In the genomic region with DNA sequence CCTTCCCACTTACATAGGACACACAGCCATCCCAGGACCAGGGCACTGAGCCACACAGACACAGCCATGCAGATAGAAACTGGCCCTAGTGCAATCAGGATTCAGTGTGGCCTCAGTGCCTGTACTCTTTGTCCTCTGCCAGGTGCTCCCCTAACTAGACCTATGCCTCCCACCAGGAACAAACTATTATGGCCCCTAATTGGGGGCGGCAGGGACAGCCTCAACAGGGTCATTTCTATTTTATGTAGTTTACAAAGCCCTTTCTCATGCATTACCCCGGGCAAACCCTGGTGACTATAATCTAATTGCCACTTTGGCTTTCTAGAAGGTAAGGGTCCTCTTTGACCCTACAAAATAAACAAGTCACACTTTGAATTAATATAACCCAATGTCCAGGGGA, we compare ENCODE assay signal across 26 mouse cellular contexts.
DNase-seq lines count a peak whose midpoint lies in the region; ATAC-seq lines count a peak whose summit lies in the region.
"Had no signal": no experiment of that assay in that cellular context is flagged by ENCODE, and none has a peak within 500 bp of the region (broad histone marks: within the 10 kb centered on the region; RNA-seq: fewer than 3 reads in every experiment).

No protein-coding gene starts in this region.

- peaks cover 20% of the 10 kb centered on the region for H3K27me3 ChIP-seq in hindbrain, embryonic 10.5 days (ENCODE audit: insufficient read depth, poor library complexity, severe bottlenecking)
- H3K27me3 ChIP-seq in hindbrain, embryonic 14.5 days (ENCODE audit: control insufficient read depth, insufficient read depth, low read length) = no peaks in the 10 kb centered on the region; the same call in 1 of the 2 replicates
- peaks cover 42% of the 10 kb centered on the region for H3K27me3 ChIP-seq in embryonic facial prominence, embryonic 10.5 days (replicated peaks; ENCODE audit: low read depth, poor library complexity, severe bottlenecking)
- H3K27me3 ChIP-seq in embryonic facial prominence, embryonic 12.5 days = no peaks in the 10 kb centered on the region
- H3K27me3 ChIP-seq in limb, embryonic 11.5 days (ENCODE audit: control insufficient read depth, insufficient read depth, low read length) = no peaks in the 10 kb centered on the region
- H3K27me3 ChIP-seq: embryonic facial prominence, embryonic 15.5 days had no signal

- no peaks in the 10 kb centered on the region for H3K36me3 ChIP-seq in hindbrain, embryonic 10.5 days
- no peaks in the 10 kb centered on the region for H3K36me3 ChIP-seq in hindbrain, embryonic 14.5 days (replicated peaks; ENCODE audit: control insufficient read depth, insufficient read depth)
- H3K36me3 ChIP-seq in embryonic facial prominence, embryonic 10.5 days (replicated peaks) = no peaks in the 10 kb centered on the region
- no peaks in the 10 kb centered on the region for H3K36me3 ChIP-seq in embryonic facial prominence, embryonic 12.5 days
- no peaks in the 10 kb centered on the region for H3K36me3 ChIP-seq in limb, embryonic 11.5 days (ENCODE audit: control insufficient read depth, insufficient read depth, low read length)
- H3K36me3 ChIP-seq: embryonic facial prominence, embryonic 15.5 days; heart, embryonic 10.5 days; liver, embryonic 13.5 days had no signal

- H3K4me2 ChIP-seq in hindbrain, embryonic 14.5 days (replicated peaks) = no peak overlapping the region
- H3K4me2 ChIP-seq in embryonic facial prominence, embryonic 12.5 days (replicated peaks) = no peak overlapping the region
- H3K4me2 ChIP-seq in limb, embryonic 11.5 days (ENCODE audit: low read depth, severe bottlenecking) = 0 out of 2 replicates have a peak overlapping the region, but pooled peaks have one; percentile 12
- H3K4me2 ChIP-seq: embryonic facial prominence, embryonic 15.5 days; liver, embryonic 13.5 days had no signal

- WGBS in hindbrain, embryonic 10.5 days = 42% methylated on average over 2 of the region's 2 CpGs
- WGBS in hindbrain, embryonic 14.5 days = 35% methylated on average over 2 of the region's 2 CpGs
- 16% methylated on average over 2 of the region's 2 CpGs for WGBS in embryonic facial prominence, embryonic 10.5 days
- 33% methylated on average over 2 of the region's 2 CpGs for WGBS in embryonic facial prominence, embryonic 12.5 days
- 9% methylated on average over 2 of the region's 2 CpGs for WGBS in limb, embryonic 11.5 days

- ATAC-seq in hindbrain, embryonic 14.5 days (ENCODE audit: low FRiP score) = no peak
- no peak for ATAC-seq in embryonic facial prominence, embryonic 12.5 days (ENCODE audit: insufficient number of reproducible peaks, insufficient read depth, low FRiP score, low TSS enrichment)
- ATAC-seq in limb, embryonic 11.5 days (ENCODE audit: insufficient number of reproducible peaks, low FRiP score, low TSS enrichment, low read depth) = peak; percentile 40; the same call in 1 of the 2 replicates
- ATAC-seq: intestine, postnatal 0 days had no signal

- H3K4me3 ChIP-seq in hindbrain, embryonic 10.5 days = no peak overlapping the region
- H3K4me3 ChIP-seq in hindbrain, embryonic 14.5 days (replicated peaks; ENCODE audit: low read length) = no peak overlapping the region
- no peak overlapping the region for H3K4me3 ChIP-seq in embryonic facial prominence, embryonic 10.5 days
- no peak overlapping the region for H3K4me3 ChIP-seq in embryonic facial prominence, embryonic 12.5 days
- H3K4me3 ChIP-seq in limb, embryonic 11.5 days (ENCODE audit: low read depth, low read length) = no peak overlapping the region
- H3K4me3 ChIP-seq: embryonic facial prominence, embryonic 15.5 days; heart, embryonic 10.5 days; liver, embryonic 13.5 days had no signal

- DNase-seq in hindbrain, embryonic 10.5 days (ENCODE audit: low spot score) = no peak
- DNase-seq in hindbrain, embryonic 14.5 days (ENCODE audit: low spot score) = no peak
- no peak for DNase-seq in embryonic facial prominence, embryonic 10.5 days (ENCODE audit: low spot score)
- peak; percentile 63 for DNase-seq in limb, embryonic 11.5 days (ENCODE audit: low spot score)
- no peak for DNase-seq in frontal cortex, postnatal 25 days (ENCODE audit: low spot score in 2 of 2)
- no peak for DNase-seq in frontal cortex, postnatal 10 days (ENCODE audit: low spot score in 2 of 2)
- DNase-seq: adrenal gland, postnatal 25 days; B cell, adult 2 months; cerebellum, adult 11-12 months; gastrocnemius, postnatal 14 days; heart, adult 11 months; heart, postnatal 4 days; kidney, adult 9 months; kidney, postnatal 10 days; layer of hippocampus, adult 9-11 months; liver, embryonic 13.5 days; lung, adult 18-20 months; lung, postnatal 14 days; right cerebral cortex, postnatal 4 days; thymus, adult 18-20 months; thymus, postnatal 25 days had no signal

- no peaks in the 10 kb centered on the region for H3K9me3 ChIP-seq in hindbrain, embryonic 10.5 days
- no peaks in the 10 kb centered on the region for H3K9me3 ChIP-seq in hindbrain, embryonic 14.5 days (ENCODE audit: control insufficient read depth, low read length)
- no peaks in the 10 kb centered on the region for H3K9me3 ChIP-seq in embryonic facial prominence, embryonic 10.5 days
- H3K9me3 ChIP-seq in embryonic facial prominence, embryonic 12.5 days = no peaks in the 10 kb centered on the region
- no peaks in the 10 kb centered on the region for H3K9me3 ChIP-seq in limb, embryonic 11.5 days (ENCODE audit: control insufficient read depth, low read length)
- H3K9me3 ChIP-seq: embryonic facial prominence, embryonic 15.5 days; heart, embryonic 10.5 days; liver, embryonic 13.5 days had no signal

- H3K4me1 ChIP-seq in hindbrain, embryonic 10.5 days (replicated peaks) = peaks cover 89% of the 10 kb centered on the region
- H3K4me1 ChIP-seq in hindbrain, embryonic 14.5 days (replicated peaks; ENCODE audit: control insufficient read depth, insufficient read depth, low read length) = peaks cover 27% of the 10 kb centered on the region
- H3K4me1 ChIP-seq in embryonic facial prominence, embryonic 10.5 days = peaks cover 99% of the 10 kb centered on the region
- peaks cover 78% of the 10 kb centered on the region for H3K4me1 ChIP-seq in embryonic facial prominence, embryonic 12.5 days
- H3K4me1 ChIP-seq in limb, embryonic 11.5 days (ENCODE audit: control insufficient read depth, insufficient read depth, low read length) = peaks cover 65% of the 10 kb centered on the region
- H3K4me1 ChIP-seq: liver, embryonic 13.5 days had no signal

- peak overlapping the region; percentile 62; the same call in 1 of the 2 replicates for H3K27ac ChIP-seq in hindbrain, embryonic 10.5 days
- H3K27ac ChIP-seq in hindbrain, embryonic 14.5 days = no peak overlapping the region
- peak overlapping the region; percentile 83 for H3K27ac ChIP-seq in embryonic facial prominence, embryonic 10.5 days (replicated peaks)
- 0 out of 2 replicates have a peak overlapping the region, but pooled peaks have one; percentile 85 for H3K27ac ChIP-seq in embryonic facial prominence, embryonic 12.5 days
- peak overlapping the region; percentile 79; the same call in 1 of the 2 replicates for H3K27ac ChIP-seq in limb, embryonic 11.5 days (replicated peaks; ENCODE audit: low read depth, low read length)
- H3K27ac ChIP-seq: embryonic facial prominence, embryonic 15.5 days; liver, embryonic 13.5 days; stomach, postnatal 0 days had no signal

- no peak overlapping the region for H3K9ac ChIP-seq in hindbrain, embryonic 14.5 days
- no peak overlapping the region for H3K9ac ChIP-seq in embryonic facial prominence, embryonic 12.5 days
- H3K9ac ChIP-seq in limb, embryonic 11.5 days (ENCODE audit: low read length) = no peak overlapping the region
- H3K9ac ChIP-seq: embryonic facial prominence, embryonic 15.5 days; liver, embryonic 13.5 days had no signal
